Mouse (Mus musculus): Measurements from ENCODE around the gene Axin2. TPM values are rescaled to one million over a fixed set of nuclear protein-coding genes. Genes with fewer than 3 reads are reported as not detected.

Gene Axin2
- total RNA-seq, 2 experiments from 2014 or later: 1.3 to 1.8 TPM

DNA sequence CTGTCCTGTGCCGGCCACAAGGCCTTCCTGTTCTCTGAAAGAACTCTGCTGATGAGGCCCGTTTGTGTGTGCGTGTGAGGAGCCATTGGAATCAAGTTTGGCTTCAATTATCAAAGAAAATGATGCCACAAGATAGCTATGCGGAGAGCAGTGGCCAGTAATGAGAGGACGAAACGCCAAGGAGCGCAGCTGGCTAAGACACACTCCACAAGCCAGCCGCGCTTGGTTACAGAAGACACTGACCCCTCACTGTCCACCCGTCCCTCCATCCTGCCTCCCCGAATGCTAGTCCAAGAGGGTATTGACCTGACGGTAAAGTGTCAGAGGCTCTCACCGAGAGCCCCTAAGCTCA, 6.9 kb downstream of the Axin2 start:
- ATAC-seq (ENCODE audit: poor library complexity, severe bottlenecking): no peak

DNA sequence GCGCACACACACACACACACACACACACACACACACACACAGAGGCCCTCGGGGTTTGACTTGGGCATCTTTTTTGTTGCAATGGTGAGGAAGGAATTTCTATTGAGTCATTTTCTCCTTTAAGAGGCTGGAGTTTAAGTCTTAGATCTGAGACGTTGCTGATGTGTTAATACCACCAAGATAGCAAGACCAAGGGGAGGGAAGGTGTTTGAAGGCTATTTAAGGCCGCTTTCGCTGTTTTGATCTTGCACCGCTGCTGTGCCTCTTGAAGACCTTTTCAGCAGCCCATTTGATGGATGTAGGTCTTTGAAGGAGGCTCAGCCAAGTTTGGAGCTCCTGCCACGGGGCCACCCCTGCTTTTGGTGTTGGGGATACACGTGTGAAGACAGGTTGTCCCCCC, 7.9 kb downstream of the Axin2 start:
- ATAC-seq (ENCODE audit: poor library complexity, severe bottlenecking): no peak

DNA sequence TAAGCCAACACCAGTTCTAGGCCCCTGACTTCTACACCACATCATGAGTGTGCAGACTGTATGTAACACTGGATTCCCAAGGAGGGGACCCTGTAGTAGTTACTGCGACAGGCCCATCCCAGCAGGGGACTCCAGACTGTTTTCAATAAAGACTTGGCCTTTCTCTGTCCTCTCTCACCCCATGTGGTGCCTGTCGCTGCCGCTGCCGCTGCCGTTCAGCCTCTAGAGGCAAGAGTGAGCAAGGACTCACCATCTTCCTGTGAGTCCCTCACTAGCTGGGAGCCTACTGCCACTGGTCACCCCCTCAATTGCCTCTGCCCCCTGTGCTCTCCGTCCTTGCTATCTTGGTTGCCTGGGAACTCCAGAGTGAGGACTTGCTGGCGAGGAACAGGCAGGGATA, 8.6 kb downstream of the Axin2 start:
- no peak for ATAC-seq (ENCODE audit: poor library complexity, severe bottlenecking)

DNA sequence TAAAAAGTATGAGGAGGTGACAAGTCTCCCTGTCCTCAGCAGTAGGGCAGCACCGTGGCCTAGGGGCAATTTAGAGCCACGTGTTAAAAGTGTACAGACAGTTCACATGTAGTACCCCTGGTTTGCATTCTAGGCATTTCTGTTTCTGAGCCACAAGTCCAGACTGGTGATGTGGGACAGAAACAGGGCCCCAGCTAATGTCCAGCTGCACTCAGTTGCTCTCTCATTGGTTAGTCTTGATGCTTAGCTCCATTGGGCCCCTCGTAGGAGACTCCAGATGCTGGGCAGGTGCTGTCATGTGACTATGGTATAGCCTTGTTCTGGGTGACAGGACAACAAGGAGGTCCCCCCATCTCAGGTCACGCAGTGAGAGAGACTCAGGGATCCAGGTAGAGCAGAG, 9.0 kb downstream of the Axin2 start:
- no peak for ATAC-seq (ENCODE audit: poor library complexity, severe bottlenecking)

DNA sequence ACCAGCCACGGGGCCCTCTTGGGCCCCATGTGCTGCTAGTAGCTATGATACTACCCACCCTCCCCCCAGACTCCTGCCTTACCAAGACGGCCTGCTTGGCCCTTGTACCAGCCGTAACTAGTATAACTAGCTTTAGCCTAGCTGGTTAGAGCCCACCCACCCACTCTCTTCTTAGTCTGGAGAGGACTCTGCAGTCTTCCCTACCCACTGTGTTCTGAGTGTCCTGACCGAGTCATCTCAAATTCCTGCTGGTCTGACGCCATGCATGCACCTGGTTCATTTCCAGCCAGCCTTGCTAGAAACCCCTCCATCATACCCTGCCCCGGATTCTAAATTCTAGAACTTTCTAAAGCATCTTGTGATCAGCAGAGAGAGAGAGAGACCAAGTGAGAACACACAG, 9.6 kb downstream of the Axin2 start:
- ATAC-seq (ENCODE audit: poor library complexity, severe bottlenecking): no peak

DNA sequence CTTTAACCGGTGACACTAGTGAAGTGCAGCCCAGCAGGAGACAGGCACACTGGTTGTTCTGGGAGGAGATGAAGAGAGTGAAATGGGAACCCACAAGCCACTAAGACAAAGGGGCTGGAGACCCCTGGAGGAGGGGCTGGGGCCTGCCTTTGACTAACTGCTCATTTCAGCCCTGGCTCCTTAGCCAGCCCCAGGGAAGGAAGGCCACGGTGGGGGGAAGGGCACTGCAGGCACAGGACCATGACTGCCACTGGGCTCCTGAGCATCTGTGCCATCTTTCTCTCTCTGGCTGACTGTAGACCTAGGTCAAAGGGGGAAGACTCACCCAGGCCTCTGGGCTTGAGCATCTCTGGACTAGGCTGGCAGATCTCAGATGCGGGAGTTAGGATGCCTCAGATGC, 10.5 kb downstream of the Axin2 start:
- no peak for ATAC-seq (ENCODE audit: poor library complexity, severe bottlenecking)

DNA sequence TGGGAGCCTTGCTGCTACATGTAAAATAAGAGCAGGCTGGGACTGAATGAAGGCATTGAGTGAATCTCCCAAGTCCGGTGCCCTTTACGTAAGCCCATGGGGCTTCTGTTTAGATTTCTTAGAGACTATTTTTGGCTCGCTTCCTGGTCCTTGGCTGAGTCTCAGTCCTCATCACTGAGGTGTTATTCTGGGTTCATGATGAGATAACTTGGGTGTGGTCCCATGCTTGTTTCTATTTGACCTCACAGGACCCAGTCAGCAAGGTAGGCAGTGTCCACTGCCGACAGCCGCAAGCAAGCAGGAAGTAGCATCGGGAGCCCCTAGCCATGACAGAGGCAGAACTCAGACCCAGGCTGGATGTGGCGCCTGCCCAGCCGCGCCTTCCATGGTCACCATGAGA, 13.7 kb downstream of the Axin2 start:
- no peak for ATAC-seq (ENCODE audit: poor library complexity, severe bottlenecking)

DNA sequence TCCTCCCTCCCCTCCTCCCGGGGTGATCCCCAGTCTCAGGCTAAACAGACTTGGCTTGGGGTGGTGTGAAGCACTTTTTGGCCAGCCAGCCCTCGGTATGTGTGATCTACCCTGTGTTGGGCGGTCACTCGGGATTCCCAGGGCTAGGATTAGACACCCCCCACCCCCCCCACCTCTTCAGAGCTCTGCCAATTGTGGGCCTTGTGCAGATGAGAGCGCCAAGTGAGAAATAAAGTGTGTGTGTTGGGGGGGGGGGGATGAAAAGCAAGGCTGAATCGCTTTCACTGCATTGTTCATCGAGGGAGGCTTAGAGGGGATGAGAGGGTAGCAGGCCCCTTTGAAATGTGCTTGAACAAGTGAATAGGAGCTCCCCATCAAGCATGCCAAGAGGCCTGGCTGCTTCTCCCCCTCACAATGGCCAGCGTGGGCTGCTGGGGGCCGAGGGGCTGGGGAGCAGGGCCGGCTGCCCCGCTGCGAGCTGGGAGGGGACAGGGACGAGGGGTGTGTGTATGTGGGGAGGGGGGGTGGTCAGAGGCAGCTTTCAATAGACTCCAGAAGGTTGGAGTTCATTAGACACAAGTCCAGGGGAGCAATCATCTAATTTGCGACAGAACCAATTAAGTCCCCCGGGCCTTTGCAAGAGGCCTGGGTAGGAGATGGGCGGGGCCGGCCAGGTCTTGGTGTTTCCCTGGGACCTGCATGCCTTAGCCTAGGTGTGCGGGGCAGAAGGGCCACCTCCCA, 15.1 kb downstream of the Axin2 start:
- no peak for ATAC-seq (ENCODE audit: poor library complexity, severe bottlenecking)

DNA sequence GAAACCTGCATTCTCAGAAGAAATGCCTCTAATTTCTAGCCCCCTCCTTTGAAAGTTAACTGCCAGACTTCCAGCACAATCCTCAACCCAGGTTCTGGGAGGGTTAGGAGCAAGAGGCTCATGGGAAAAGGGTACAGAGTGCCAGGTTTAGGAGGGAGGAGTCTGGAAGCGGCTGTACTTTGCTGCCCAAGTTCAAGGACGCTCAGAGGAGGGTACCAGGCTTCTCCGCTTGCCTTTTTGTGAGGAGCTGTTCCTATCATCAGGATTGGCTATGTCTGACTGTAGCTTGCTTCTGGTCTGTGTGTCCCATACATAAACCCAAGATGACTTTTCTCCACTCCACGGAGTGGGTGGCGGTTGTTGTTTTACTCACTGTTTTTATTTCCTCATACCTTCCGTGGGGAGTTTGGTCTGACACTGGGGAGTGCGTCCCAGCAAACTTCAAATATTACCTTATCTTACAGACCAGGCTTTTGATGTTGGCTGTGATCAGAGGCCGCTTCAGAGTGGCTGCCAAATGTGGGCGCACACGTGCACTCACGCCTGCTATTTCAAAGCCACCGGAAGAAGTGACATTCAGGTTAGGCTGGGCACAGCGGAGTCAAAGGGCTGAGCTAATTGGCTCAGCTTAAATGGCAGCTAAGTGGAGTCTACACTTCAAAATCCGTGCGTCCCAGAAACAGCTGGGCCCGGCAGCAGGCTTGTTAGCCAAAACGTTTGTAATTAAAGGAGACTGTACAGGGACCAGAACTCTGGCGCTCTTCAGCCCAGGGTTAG, 16.1 kb downstream of the Axin2 start:
- ATAC-seq (ENCODE audit: poor library complexity, severe bottlenecking): no peak

DNA sequence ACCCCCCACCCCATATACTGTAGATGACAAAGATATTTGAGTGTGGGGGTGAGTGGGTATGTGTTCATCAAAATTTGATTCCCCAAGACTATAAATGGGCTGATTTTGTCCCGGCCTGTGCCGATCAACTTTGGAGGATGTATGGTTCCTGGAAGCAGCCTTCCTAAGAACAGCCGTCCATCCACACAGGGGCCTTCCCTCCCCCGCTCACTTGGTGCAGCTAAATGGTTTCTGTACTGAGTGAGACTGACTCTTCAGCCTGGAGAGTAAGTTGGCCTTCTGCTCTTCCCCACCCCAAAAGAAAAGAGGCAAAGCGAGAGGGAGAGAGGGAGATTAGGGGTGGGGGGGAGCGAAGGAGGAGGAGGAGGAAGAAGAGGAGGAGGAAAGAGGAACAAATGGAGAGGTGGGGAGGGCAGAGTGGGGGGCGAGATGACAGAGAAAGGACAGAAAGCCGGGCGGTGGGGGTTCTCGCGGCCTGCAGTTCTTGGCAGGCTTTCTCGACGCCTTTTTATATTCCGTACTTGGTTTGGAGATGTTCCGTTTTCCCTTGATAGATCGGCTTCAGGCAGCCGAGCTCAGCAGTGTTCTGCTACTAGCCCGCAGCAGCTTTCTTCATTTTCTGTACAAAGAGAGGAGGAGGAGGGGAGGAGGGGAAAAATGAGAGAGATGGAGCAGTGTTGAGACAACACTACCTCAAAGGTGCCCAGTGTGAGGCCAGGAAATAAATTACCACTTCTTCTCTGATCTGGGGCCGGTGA, 20.7 kb downstream of the Axin2 start:
- no peak for ATAC-seq (ENCODE audit: poor library complexity, severe bottlenecking)

DNA sequence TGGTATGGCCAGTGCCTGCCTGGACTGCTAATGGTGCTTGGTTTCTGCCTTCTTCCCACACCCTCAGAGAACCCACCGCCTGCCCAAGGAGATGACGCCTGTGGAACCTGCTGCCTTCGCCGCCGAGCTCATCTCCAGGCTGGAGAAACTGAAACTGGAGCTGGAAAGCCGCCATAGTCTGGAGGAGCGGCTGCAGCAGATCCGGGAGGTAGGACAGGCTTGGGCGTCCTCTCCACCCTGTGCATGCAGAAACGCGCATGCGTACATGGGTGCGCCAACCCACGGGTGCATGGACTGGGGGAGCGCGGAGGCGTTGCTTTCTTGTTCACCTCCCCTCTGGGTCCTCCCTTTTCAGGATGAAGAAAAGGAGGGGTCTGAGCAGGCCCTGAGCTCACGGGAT, 21.7 kb downstream of the Axin2 start:
- no peak for ATAC-seq (ENCODE audit: poor library complexity, severe bottlenecking)

DNA sequence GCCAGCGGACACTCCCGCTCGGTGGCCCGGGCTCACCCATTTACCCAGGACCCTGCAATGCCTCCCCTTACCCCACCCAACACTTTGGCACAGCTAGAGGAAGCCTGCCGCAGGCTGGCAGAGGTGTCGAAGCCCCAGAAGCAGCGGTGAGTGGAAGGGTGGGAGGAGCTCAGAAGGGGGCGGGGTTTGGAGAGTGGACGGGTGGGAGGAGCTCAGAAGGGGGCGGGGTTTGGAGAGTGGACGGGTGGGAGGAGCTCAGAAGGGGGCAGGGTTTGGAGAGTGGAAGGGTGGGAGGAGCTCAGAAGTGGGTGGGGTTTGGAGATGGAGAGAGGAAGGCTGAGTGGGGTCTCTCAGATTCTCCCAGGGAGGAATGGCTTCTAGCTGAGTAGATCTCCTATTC, 23.6 kb downstream of the Axin2 start:
- no peak for ATAC-seq (ENCODE audit: poor library complexity, severe bottlenecking)

DNA sequence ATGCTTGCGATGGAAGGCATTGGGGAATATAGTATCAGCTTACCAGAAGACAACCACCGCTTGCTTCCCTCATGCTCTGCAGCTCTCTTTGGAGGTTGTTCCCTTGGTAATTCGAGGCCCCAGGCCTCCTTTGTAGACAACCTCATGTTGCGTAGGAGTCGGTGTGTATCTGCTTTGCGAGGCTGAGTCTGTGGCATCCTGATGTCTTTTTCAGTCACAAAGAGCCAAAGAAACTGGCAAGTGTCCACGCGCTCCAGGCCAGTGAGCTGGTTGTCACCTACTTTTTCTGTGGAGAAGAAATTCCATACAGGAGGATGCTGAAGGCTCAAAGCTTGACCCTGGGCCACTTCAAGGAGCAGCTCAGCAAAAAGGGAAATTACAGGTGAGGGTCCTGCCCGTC, 25.5 kb downstream of the Axin2 start:
- ATAC-seq (ENCODE audit: poor library complexity, severe bottlenecking): no peak

DNA sequence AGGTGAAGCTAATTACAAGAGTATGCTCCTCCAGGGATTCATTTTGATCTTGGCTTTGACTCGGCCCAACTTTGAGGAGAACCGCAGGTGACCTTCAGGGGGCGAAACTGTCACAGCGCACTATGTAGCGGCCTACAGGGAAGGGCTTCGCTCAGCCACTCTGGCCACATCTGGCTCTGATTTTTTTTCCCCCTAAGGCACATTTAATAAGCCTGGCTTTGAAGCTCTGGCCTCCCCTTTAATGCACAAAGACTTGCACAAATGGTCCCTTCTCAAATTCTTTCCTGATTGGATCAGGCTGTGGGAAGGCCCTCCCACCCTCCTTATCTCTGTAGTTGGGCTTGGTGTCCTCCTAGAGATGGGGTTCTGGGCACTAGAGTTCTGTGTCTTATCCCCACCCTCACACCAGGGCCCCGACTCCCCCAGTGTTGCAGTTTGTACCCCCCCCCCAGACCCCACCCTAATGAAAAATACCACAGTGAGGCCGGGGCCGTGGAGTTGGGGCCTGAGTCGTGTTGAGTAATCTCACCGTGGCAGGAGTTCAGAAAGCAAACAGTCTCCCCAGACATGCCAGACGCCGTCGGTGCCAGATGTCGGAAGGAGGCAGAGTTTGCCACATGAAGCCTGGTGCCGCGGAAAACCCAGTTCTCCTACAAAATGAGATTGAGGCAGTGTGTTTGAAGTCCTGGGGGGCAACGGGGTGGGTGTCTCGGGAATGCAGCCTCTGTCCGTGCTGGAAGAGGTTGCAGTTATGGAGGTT, 27.5 kb downstream of the Axin2 start:
- ATAC-seq (ENCODE audit: poor library complexity, severe bottlenecking): no peak

DNA sequence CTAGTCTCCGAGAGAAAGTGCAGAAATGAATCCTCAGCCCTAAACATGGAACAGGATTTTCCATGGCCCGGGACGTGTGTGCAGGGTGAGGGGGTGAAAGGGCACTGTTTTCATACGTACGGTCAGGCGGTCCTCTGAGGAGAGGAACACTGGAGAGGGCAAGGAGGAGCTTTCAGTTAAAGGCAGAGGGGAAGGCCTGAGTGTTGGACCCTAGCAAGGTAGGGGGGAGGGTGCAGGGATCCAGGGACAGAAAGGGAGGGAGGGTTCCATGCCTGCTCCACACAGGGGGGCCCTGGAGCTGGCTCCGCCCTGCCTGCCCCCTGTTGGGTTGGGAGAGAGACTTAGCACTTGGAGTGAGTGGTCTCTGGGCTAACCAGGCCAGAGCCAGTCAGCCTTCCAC, 28.4 kb downstream of the Axin2 start:
- ATAC-seq (ENCODE audit: poor library complexity, severe bottlenecking): no peak

DNA sequence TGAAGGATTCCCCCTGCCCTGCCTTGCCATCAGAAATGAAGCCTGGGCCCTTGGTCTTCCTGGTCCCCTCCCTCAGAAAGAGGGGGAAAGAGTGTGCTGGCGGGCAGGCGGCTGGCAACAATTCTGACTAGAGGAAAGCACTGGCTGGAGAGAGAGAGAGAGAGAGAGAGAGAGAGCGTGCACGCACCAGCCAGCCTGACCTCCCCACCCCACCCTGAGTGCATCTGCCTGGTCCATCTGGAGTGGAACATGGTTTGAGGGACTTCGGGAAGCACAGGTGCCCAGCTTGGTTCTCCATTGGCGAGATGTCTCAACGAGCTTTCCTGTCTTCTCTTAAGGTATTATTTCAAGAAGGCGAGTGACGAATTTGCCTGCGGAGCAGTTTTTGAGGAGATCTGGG, 28.8 kb downstream of the Axin2 start:
- no peak for ATAC-seq (ENCODE audit: poor library complexity, severe bottlenecking)

DNA sequence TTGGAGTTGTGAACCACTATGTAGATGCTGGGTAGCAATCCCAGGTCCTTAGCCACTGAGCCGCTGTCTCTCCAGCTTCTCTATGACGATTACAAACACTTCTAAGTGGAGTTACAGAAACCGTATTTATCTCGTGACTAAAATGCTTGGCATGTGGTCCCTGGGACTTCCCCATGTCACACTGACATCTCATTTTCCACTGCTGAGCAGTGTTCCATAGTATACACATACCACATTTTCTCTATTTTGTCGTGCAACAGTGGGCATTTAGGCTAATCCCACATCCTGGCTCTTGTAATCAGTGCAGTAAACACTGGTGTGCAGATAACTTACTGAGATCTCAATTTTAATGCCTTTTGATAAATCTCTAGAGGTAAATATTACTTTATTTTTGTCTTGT, 32.2 kb downstream of the Axin2 start:
- no peak for ATAC-seq (ENCODE audit: poor library complexity, severe bottlenecking)

DNA sequence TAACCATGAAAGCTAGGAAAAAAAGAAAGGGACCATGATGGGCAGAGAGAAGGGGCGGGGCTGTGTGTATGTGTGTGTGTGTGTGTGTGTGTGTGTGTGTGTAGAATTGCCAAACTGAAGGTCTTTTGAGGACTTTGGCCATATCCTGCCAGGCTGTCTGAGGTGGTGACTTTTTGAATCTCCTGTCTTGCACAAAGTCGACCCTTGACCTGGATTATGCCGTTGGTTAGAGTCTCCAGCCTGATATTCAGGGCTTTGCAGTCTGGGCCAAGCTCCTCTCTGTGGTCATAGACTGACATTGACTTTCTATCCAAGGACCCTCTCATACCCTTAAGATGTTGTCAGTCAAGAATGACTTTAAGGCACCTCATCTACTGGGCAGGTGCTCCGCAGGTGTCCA, 35.8 kb downstream of the Axin2 start:
- ATAC-seq (ENCODE audit: poor library complexity, severe bottlenecking): no peak

DNA sequence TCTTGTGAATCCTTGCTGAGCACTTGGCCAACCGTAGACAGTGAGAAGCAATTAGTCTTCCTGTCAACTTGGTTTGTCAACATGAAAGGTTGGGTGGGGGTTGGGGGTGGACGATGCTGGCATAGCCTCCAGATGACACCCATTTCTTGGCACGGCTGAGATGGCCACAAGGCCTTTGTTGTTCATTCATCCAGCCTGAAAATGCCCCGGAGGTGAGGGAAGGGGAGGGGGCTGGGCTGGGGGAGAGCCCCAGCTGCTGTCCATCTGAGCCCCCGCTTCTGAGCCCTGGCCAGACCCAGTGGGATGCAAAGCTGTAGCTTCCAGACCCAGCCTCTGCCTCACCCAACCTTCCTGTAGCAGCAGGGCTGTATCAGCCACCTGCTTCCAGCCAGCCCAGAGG, 38.2 kb downstream of the Axin2 start:
- no peak for ATAC-seq (ENCODE audit: poor library complexity, severe bottlenecking)

DNA sequence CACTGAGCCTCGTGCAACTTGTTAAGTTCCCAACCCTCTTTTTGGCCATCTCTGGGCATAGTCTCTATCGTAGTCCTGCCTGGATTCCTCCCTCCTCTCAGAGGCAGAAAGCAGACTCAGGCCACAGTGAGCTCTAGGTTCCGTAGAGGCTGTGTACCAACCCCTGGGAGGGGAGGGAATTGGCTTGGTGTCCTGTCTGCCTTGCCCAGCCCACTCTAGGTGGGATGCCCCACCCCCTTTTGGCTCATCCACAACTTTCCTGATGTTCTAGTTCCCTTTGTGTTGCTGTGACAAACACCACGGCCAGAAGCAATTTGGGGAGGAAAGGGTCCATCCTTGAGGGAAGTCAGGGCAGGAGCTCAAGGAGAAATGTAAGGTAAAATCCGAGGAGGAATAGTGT, 39.0 kb downstream of the Axin2 start:
- ATAC-seq (ENCODE audit: poor library complexity, severe bottlenecking): no peak

DNA sequence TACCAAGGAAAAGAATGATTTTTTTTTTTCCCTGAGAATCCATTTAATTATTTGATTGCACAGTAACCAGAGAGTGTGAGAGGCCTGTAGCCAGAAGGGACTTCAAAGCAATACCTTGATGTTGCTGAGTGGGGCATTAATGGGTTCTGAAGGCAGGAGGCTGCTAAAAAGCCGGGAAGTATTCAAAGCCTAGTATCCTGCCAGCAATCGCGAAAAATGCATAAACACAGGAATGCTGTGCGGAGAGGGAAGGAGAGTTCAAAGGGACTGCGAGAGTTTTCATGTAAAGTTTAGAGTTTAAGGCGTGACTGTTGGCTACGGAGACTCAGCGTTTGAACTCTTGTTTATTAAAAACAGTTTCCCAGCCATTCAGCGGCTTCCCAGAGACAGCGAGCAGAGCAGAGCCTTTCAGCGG, 41.5 kb downstream of the Axin2 start:
- ATAC-seq (ENCODE audit: poor library complexity, severe bottlenecking): no peak
